Mouse (Mus musculus): ENCODE results near the gene Fam83f. TPM values are rescaled to one million over a fixed set of nuclear protein-coding genes. Genes with fewer than 3 reads are reported as not detected.

Fam83f gene
- total RNA-seq, 2 experiments from 2014 or later: 0.17 to 0.25 TPM

DNA sequence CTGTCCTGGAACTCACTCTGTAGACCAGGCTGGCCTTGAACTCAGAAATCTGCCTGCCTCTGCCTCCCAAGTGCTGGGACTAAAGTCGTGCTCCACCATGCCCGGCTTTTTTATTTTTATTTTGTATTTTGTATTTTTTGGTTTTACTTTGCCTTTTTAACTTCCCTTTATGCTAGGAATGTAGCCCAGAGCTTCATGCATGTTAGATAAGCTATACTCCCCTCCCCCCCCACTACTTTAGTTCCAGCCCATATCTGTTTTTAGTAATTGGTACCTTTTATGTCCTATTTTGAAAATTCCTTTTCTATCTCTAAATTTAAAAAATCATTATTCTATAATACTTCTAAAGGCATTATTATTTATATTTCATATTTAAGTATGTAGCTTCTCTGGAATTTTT lies 66.6 kb downstream of the Fam83f start:
- no peak for DNase-seq (ENCODE audit: low spot score in 2 of 2)

- DNase-seq (ENCODE audit: low spot score in 2 of 2): no peak
Measured at GRCm38 (mm10) chr15:80739972-80740371, 68.3 kb downstream of the Fam83f start.

DNA sequence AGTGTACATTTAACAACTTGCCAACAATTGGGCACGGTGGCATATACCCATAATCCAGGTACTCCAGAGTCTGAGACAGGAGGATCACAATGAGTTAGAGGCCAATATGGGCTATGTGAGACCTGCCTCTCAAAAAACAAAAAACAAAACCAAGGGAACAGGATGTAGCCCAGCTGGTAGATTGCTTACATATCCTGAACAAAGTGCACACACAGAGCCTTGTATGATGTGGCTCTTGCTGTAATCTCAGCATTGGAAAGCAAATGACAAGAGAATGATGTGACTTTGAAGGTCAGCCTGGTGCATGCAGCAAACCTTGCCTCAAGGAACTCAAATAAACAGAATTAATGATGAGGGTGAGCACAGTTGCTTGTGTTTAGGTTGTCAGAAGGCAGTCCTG lies 70.2 kb downstream of the Fam83f start:
- DNase-seq (ENCODE audit: low spot score in 2 of 2): no peak

DNA sequence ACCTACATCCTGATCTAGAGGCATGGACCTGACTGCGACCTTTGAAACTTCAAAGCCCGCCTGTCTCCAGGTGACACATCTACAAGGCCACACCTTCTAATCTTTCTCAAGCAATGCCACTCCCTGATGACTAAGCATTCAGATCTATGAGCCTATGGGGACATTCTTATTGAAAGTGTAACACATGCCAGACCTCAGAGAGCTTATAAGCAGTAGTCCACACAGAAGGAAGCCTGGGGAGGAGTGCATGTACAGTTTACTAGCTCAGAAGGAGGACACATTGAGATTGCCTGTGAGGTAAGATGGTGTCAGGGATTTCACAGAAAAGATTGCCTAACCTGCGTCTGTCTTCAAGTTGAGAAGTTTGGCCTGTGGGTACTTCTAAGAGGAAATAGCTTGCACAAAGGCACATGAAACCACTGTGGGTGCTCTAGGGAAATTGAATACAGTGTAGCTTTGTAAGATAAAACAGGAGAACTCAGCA lies 71.4 kb downstream of the Fam83f start:
- no peak for DNase-seq (ENCODE audit: low spot score in 2 of 2)

- no peak for DNase-seq (ENCODE audit: low spot score in 2 of 2)
Measured at GRCm38 (mm10) chr15:80743606-80744005, 72.0 kb downstream of the Fam83f start.

DNA sequence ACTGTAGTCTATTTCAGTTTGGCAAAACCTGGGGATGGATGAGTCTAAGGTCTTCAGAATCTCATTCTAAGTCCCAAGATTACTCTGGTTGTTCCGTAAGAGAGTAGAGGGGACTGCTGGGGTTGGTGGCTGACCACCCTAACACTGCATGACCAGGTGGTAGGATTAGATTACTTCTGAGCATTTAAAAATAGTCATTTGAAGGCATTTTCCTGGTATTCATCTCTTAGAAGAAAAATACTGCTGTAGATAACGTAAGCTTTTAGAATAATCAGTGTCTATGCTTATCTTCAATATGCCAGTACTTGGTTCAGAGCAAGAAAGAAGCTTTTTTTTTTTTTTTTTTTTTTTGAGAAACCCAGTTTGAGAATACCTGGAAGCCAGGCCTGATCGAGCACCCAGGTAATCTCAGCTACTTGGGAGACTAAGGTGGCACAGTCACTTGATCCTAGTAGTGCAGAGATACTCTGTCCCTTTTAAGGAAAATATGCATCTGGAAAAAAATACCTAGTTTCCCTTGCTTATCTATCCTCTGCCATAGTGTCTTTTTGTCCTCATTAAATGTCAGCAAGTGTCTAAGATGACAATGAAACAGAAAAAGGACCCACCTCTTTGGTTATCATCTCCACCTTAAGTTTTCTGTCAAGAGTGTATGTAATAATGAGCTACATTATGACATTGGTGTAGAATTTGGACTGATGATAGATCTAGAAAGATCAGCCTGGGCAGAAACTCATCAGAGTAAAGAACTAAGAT lies 73.2 kb downstream of the Fam83f start:
- DNase-seq (ENCODE audit: low spot score in 2 of 2): no peak

DNA sequence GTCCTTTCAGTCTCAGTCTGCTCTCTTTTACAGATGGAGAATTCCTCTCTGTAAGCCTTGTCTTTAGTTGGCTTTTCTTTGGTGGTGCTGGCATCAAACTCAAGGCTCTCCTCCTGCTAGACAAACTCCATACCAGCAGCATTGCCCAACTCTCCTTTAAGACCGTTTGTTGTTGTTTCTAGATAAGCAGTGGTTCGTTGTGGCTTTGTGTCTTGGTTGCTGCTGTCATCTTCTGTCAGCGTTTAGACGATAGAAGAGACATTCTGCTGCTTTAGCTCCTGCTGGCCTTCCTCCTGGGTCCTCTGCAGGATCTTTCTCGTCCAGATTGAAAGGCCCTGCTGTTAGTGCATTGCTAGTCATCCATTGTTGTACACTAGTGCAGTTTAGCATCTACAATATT lies 77.3 kb downstream of the Fam83f start:
- no peak for DNase-seq (ENCODE audit: low spot score in 2 of 2)

Small RNA genes within 50 kb of the gene (microRNA-seq; reads per million reads assigned to microRNA genes)
- gene Mir6957: 0 reads per million in 2 experiments

Other genes with a start within 250 kb of the Fam83f start
- gene Enthd1, start 106.7 kb upstream of the Fam83f start, total RNA-seq (2021): not detected
- under 1 TPM; 0.64 to 0.85 TPM for gene Grap2, start 99.3 kb upstream of the Fam83f start, total RNA-seq (2021)
- 100 to 1,000 TPM; 110 to 128 TPM for gene Tnrc6b, start 39.5 kb downstream of the Fam83f start, total RNA-seq (2021)

Data from layer of hippocampus, postnatal 14 days (tissue).